Comparison of ENCODE assay signal across 8 mouse cellular contexts in genomic region chr5:139364260-139364910, GRCm38 (mm10). TPM values are rescaled to one million over a fixed set of nuclear protein-coding genes. Genes with fewer than 3 reads are reported as not detected.
DNase-seq lines count a peak whose midpoint lies in the region; ATAC-seq and TF ChIP-seq lines count a peak whose summit lies in the region.

No protein-coding gene starts in this region.

- intact Hi-C loops in heart, postnatal 25 days (cut with DNase I), result loop anchor here (1.0 to 5.0 kb wide), 3 partner anchors 34 to 102 kb away; no protein-coding TSS in a partner anchor

- peaks cover 15 to 57% of the 10 kb centered on the region in 2 experiments for H3K36me3 ChIP-seq in CH12.LX (replicated peaks in 1 of 2; ENCODE audit: control insufficient read depth in 1 of 2, insufficient read depth in 1 of 2, low read length in 1 of 2)
- H3K36me3 ChIP-seq in forebrain, embryonic 15.5 days, result no peaks in the 10 kb centered on the region
- H3K36me3 ChIP-seq in neural tube, embryonic 15.5 days, result no peaks in the 10 kb centered on the region; the same call in 1 of the 2 replicates

- no peak overlapping the region for H3K9ac ChIP-seq in CH12.LX (ENCODE audit: insufficient read depth, low read depth)
- H3K9ac ChIP-seq in forebrain, embryonic 15.5 days (replicated peaks), result no peak overlapping the region
- no peak overlapping the region for H3K9ac ChIP-seq in neural tube, embryonic 15.5 days (replicated peaks)

- 36% methylated on average over 12 of the region's 12 CpGs for WGBS in forebrain, embryonic 15.5 days
- WGBS in lung, adult 2 months, result 5% methylated on average over 12 of the region's 12 CpGs
- 38% methylated on average over 12 of the region's 12 CpGs for whole genome bisulfite sequencing in neural tube, embryonic 15.5 days

- dilution Hi-C loops in CH12.LX (cut with MboI; ENCODE audit: extremely low pct_ligation_motif_present, extremely low pct_unique_long_range_greater_than_20kb, low sequenced_read_pairs), result no loop called here

- TF ChIP-seq CTCF in CH12.LX (conservative IDR thresholded peaks at IDR 0.05 in 1 of 2, IDR thresholded peaks at IDR 0.05 in 1 of 2; ENCODE audit: low read depth in 2 of 2, low read length in 2 of 2), result peak; percentile 96 to 99
- TF ChIP-seq CTCF in lung, adult 2 months (IDR thresholded peaks at IDR 0.05; ENCODE audit: insufficient read depth, low read length), result peak; percentile 99

- no peaks in the 10 kb centered on the region for H3K9me3 ChIP-seq in CH12.LX (replicated peaks; ENCODE audit: low read length)
- no peaks in the 10 kb centered on the region for H3K9me3 ChIP-seq in forebrain, embryonic 15.5 days
- no peaks in the 10 kb centered on the region for H3K9me3 ChIP-seq in neural tube, embryonic 15.5 days (replicated peaks)

- TF ChIP-seq RAD21 in CH12.LX (IDR thresholded peaks at IDR 0.05; ENCODE audit: low read depth, low read length), result peak; percentile 94

- in situ Hi-C loops in CH12.LX (cut with MboI; ENCODE audit: low pct_ligation_motif_present, low pct_unique_long_range_greater_than_20kb, low sequenced_read_pairs), result loop anchor here (10.0 to 25.0 kb wide), 2 partner anchors 98 to 320 kb away; partner anchors contain the start of gene 3110082I17Rik

- no peaks in the 10 kb centered on the region for H3K79me2 ChIP-seq in CH12.LX (replicated peaks; ENCODE audit: control insufficient read depth, extremely low read depth, insufficient read depth, poor library complexity, severe bottlenecking)

- H3K4me2 ChIP-seq in CH12.LX (ENCODE audit: insufficient read depth, low read depth, poor library complexity, severe bottlenecking), result no peak overlapping the region
- H3K4me2 ChIP-seq in forebrain, embryonic 15.5 days (replicated peaks), result no peak overlapping the region
- H3K4me2 ChIP-seq in neural tube, embryonic 15.5 days, result 0 out of 2 replicates have a peak overlapping the region, but pooled peaks have one; percentile 9

- no peak overlapping the region for H3K27ac ChIP-seq in CH12.LX (ENCODE audit: insufficient read depth, low read depth)
- no peak overlapping the region for H3K27ac ChIP-seq in forebrain, embryonic 15.5 days (replicated peaks)
- peak overlapping the region; percentile 57 for H3K27ac ChIP-seq in neural tube, embryonic 15.5 days (replicated peaks)

- peaks cover 0 to 35% of the 10 kb centered on the region in 2 experiments; a peak in 2 of 4 replicates for H3K4me1 ChIP-seq in CH12.LX (ENCODE audit: control insufficient read depth in 1 of 2, insufficient read depth in 2 of 2)
- H3K4me1 ChIP-seq in forebrain, embryonic 15.5 days, result peaks cover 12% of the 10 kb centered on the region
- H3K4me1 ChIP-seq in lung, adult 2 months (ENCODE audit: control insufficient read depth, insufficient read depth, low read length), result peaks cover 17% of the 10 kb centered on the region
- peaks cover 13% of the 10 kb centered on the region for H3K4me1 ChIP-seq in neural tube, embryonic 15.5 days

- no peak overlapping the region for H3K4me3 ChIP-seq in CH12.LX (replicated peaks in 1 of 3; ENCODE audit: low read depth in 2 of 3, low read length in 2 of 3, poor library complexity in 1 of 3)
- no peak overlapping the region for H3K4me3 ChIP-seq in forebrain, embryonic 15.5 days
- H3K4me3 ChIP-seq in lung, adult 2 months (replicated peaks; ENCODE audit: extremely low read depth, low read depth, low read length), result peak overlapping the region; percentile 6
- H3K4me3 ChIP-seq in neural tube, embryonic 15.5 days (replicated peaks), result no peak overlapping the region

- peak; percentile 36; the same call in 1 of the 2 replicates for ATAC-seq in cerebellum, adult (ENCODE audit: insufficient number of reproducible peaks, low FRiP score, low TSS enrichment)
- ATAC-seq in forebrain, embryonic 15.5 days (replicated peaks), result peak; percentile 71; the same call in 1 of the 2 replicates
- peak; percentile 62 for ATAC-seq in neural tube, embryonic 15.5 days (ENCODE audit: low FRiP score)

- TF ChIP-seq POLR2A in CH12.LX (IDR thresholded peaks at IDR 0.05; ENCODE audit: low read depth, low read length), result no peak
- TF ChIP-seq POLR2A in lung, adult 2 months (IDR thresholded peaks at IDR 0.05; ENCODE audit: borderline replicate concordance, extremely low read depth, low read depth, low read length), result peak; percentile 53; the same call in 1 of the 2 replicates

- no peak for TF ChIP-seq EP300 in CH12.LX (IDR thresholded peaks at IDR 0.05; ENCODE audit: low read length)

- DNase-seq in CH12.LX (ENCODE audit: extremely low read depth), result peak; percentile 72
- peak; percentile 73 for DNase-seq in heart, postnatal 25 days (ENCODE audit: low spot score)
- DNase-seq in layer of hippocampus, adult 18-20 months (ENCODE audit: low spot score in 2 of 2), result peak; percentile 76 to 95
- DNase-seq in lung, adult 2 months, result peak; percentile 96
- DNase-seq in testis, postnatal 14 days (ENCODE audit: low spot score), result peak; percentile 62

- no peaks in the 10 kb centered on the region for H3K27me3 ChIP-seq in CH12.LX (replicated peaks)
- no peaks in the 10 kb centered on the region for H3K27me3 ChIP-seq in forebrain, embryonic 15.5 days
- H3K27me3 ChIP-seq in neural tube, embryonic 15.5 days (replicated peaks), result no peaks in the 10 kb centered on the region

TF ChIP-seq in CH12.LX, 34 proteins besides CTCF, POLR2A, EP300 and RAD21 (continues in another document):
- TF ChIP-seq ZMIZ1 (IDR thresholded peaks at IDR 0.05; ENCODE audit: low read depth, low read length) (no peak), GABPA (IDR thresholded peaks at IDR 0.05; ENCODE audit: insufficient replicate concordance, low read depth, low read length) (no peak), JUND (conservative IDR thresholded peaks at IDR 0.05; ENCODE audit: low read depth, low read length) (no peak), SMC3 (IDR thresholded peaks at IDR 0.05; ENCODE audit: low read depth, low read length) (peak; percentile 85), TCF12 (IDR thresholded peaks at IDR 0.05; ENCODE audit: low read depth, low read length) (no peak), CHD2 (IDR thresholded peaks at IDR 0.05; ENCODE audit: low read length) (no peak), TBP (conservative IDR thresholded peaks at IDR 0.05; ENCODE audit: low read depth, low read length) (no peak), UBTF (IDR thresholded peaks at IDR 0.05; ENCODE audit: low read depth, low read length) (no peak), MAFK (IDR thresholded peaks at IDR 0.05; ENCODE audit: insufficient replicate concordance, low read length) (no peak), ZC3H11A (IDR thresholded peaks at IDR 0.05; ENCODE audit: low read depth, low read length) (peak; percentile 38), MXI1 (IDR thresholded peaks at IDR 0.05; ENCODE audit: low read depth, low read length) (no peak), MEF2A (IDR thresholded peaks at IDR 0.05; ENCODE audit: borderline replicate concordance, low read depth, low read length) (no peak), ZKSCAN1 (IDR thresholded peaks at IDR 0.05; ENCODE audit: borderline replicate concordance, low read depth, low read length) (no peak)

RNA-seq across cellular contexts. Expression of gene Cyp2w1, which starts 12.0 kb away (rescaled TPM):
- not detected in 2 replicates for total RNA-seq in CH12.LX (2012; rRNA removed)
- total RNA-seq in CH12.LX (2014; rRNA removed), result not detected in 2 replicates
- polyA plus RNA-seq in CH12.LX (2012; ENCODE audit: insufficient read length, low read depth), result not detected in 2 replicates
- polyA plus RNA-seq in forebrain, embryonic 15.5 days (2015; fragmentation: Nextera tagmentation; extraction: Ambion mirVana), result not detected in 2 replicates
- total RNA-seq in heart, postnatal 25 days (2021), result not detected
- total RNA-seq in layer of hippocampus, adult 18-20 months (2021), result not detected
- 0.33 TPM in 1 of 2 replicates, not detected in the other for polyA plus RNA-seq in lung, adult 2 months (2012; rRNA removed)
- 2.1 TPM in 1 of 2 replicates, not detected in the other for polyA plus RNA-seq in neural tube, embryonic 15.5 days (2015; fragmentation: Nextera tagmentation; extraction: Ambion mirVana)

RNA-seq across cellular contexts. Expression of gene Gpr146, which starts 13.1 kb away (rescaled TPM):
- total RNA-seq in CH12.LX (2012; rRNA removed) (0.08 and 0.13 TPM in 2 replicates), CH12.LX (2014; rRNA removed) (not detected in 2 replicates)
- not detected in 2 replicates for polyA plus RNA-seq in CH12.LX (2012; ENCODE audit: insufficient read length, low read depth)
- 1.3 and 1.5 TPM in 2 replicates for polyA plus RNA-seq in forebrain, embryonic 15.5 days (2015; fragmentation: Nextera tagmentation; extraction: Ambion mirVana)
- total RNA-seq in heart, postnatal 25 days (2021), result 10 to 100 TPM; 35.3 to 58.5 TPM
- 10 to 100 TPM; 10.8 to 12.2 TPM for total RNA-seq in layer of hippocampus, adult 18-20 months (2021)
- 75.7 and 93.4 TPM in 2 replicates for polyA plus RNA-seq in lung, adult 2 months (2012; rRNA removed)
- polyA plus RNA-seq in neural tube, embryonic 15.5 days (2015; fragmentation: Nextera tagmentation; extraction: Ambion mirVana), result 2.6 and 3.0 TPM in 2 replicates

RNA-seq across cellular contexts. Expression of gene Cox19, which starts 13.2 kb away (rescaled TPM):
- 30.1 and 38.8 TPM in 2 replicates for total RNA-seq in CH12.LX (2012; rRNA removed)
- 32.1 and 32.3 TPM in 2 replicates for total RNA-seq in CH12.LX (2014; rRNA removed)
- polyA plus RNA-seq in CH12.LX (2012; ENCODE audit: insufficient read length, low read depth), result 70.1 and 74.0 TPM in 2 replicates
- polyA plus RNA-seq in forebrain, embryonic 15.5 days (2015; fragmentation: Nextera tagmentation; extraction: Ambion mirVana), result 104 and 113 TPM in 2 replicates
- 10 to 100 TPM; 82.2 to 91.1 TPM for total RNA-seq in heart, postnatal 25 days (2021)
- total RNA-seq in layer of hippocampus, adult 18-20 months (2021), result 10 to 100 TPM; 65.3 to 71.1 TPM
- 51.7 and 61.9 TPM in 2 replicates for polyA plus RNA-seq in lung, adult 2 months (2012; rRNA removed)
- polyA plus RNA-seq in neural tube, embryonic 15.5 days (2015; fragmentation: Nextera tagmentation; extraction: Ambion mirVana), result 105 and 107 TPM in 2 replicates

RNA-seq across cellular contexts. Expression of gene Adap1, which starts 39.0 kb away (rescaled TPM):
- total RNA-seq in CH12.LX (2012; rRNA removed), result 73.2 and 93.9 TPM in 2 replicates
- 53.9 and 55.3 TPM in 2 replicates for total RNA-seq in CH12.LX (2014; rRNA removed)
- 61.8 and 70.7 TPM in 2 replicates for polyA plus RNA-seq in CH12.LX (2012; ENCODE audit: insufficient read length, low read depth)
- 37.0 and 38.7 TPM in 2 replicates for polyA plus RNA-seq in forebrain, embryonic 15.5 days (2015; fragmentation: Nextera tagmentation; extraction: Ambion mirVana)
- total RNA-seq in heart, postnatal 25 days (2021), result 1 to 10 TPM; 1.4 to 1.5 TPM
- total RNA-seq in layer of hippocampus, adult 18-20 months (2021), result 100 to 1,000 TPM; 164 to 166 TPM
- 12.1 and 13.8 TPM in 2 replicates for polyA plus RNA-seq in lung, adult 2 months (2012; rRNA removed)
- polyA plus RNA-seq in neural tube, embryonic 15.5 days (2015; fragmentation: Nextera tagmentation; extraction: Ambion mirVana), result 86.2 and 132 TPM in 2 replicates

RNA-seq across cellular contexts. Expression of gene C130050O18Rik, which starts 40.7 kb away (rescaled TPM):
- total RNA-seq in CH12.LX (2012; rRNA removed) (0.17 TPM in 1 of 2 replicates, not detected in the other), CH12.LX (2014; rRNA removed) (0.15 TPM in 1 of 2 replicates, not detected in the other)
- polyA plus RNA-seq in CH12.LX (2012; ENCODE audit: insufficient read length, low read depth), result 0.53 and 0.54 TPM in 2 replicates
- polyA plus RNA-seq in forebrain, embryonic 15.5 days (2015; fragmentation: Nextera tagmentation; extraction: Ambion mirVana), result 0.13 and 0.20 TPM in 2 replicates
- under 1 TPM; 0.70 to 0.78 TPM for total RNA-seq in heart, postnatal 25 days (2021)
- under 1 TPM in 1 of 2 experiments, not detected in 1; 0.33 TPM for total RNA-seq in layer of hippocampus, adult 18-20 months (2021)
- 7.2 and 9.0 TPM in 2 replicates for polyA plus RNA-seq in lung, adult 2 months (2012; rRNA removed)
- 0.47 and 0.64 TPM in 2 replicates for polyA plus RNA-seq in neural tube, embryonic 15.5 days (2015; fragmentation: Nextera tagmentation; extraction: Ambion mirVana)

Comparison
In these comparisons a context has a peak if more than half of its experiments do, and no peak if none do; other contexts are left out.
1. RNA of gene Gpr146, which starts 13.1 kb away (polyA plus RNA-seq): 75.7 to 93.4 TPM in lung, adult 2 months; 2.6 to 3.0 TPM in neural tube, embryonic 15.5 days, 1.3 to 1.5 TPM in forebrain, embryonic 15.5 days and not detected in CH12.LX; every median in the first group is over 10 times any median in the second.
2. Peak in every context shown above with its lines, with median percentiles within 50 percentile points of each other: DNase-seq and ATAC-seq.